Mouse (Mus musculus) liver, embryonic 11.5 days (tissue): Measurements from ENCODE around the gene Dip2b. TPM values are rescaled to one million over a fixed set of nuclear protein-coding genes. Genes with fewer than 3 reads are reported as not detected.

Experiments used
- ATAC-seq: fragments of 200-750 bp; cut with Nextera tagmentation; replicated peaks from 2 replicates; pipeline ENCODE4 v1.8.0; 2017; ENCODE audit warnings: moderate number of reproducible peaks, mild to moderate bottlenecking, moderate TSS enrichment, moderate library complexity; ENCODE audit not compliant: low FRiP score
- DNase-seq: peaks from one replicate; pipeline ENCODE4 v3.0.0-alpha.2; 2017; ENCODE audit warnings: low spot score
- H3K27ac ChIP-seq: fragments of 300-500 bp; sonication (generic); 2 replicates; pipeline ENCODE4 v1.5.1; 2014; ENCODE audit warnings: mild to moderate bottlenecking, low read depth, low read length, control low read depth
- H3K27me3 ChIP-seq: fragments of 300-500 bp; sonication (generic); replicated peaks from 2 replicates; pipeline ENCODE4 v1.6.1; 2014; ENCODE audit warnings: low read length, mixed read lengths; ENCODE audit not compliant: control insufficient read depth, insufficient read depth
- H3K36me3 ChIP-seq: fragments of 300-500 bp; sonication (generic); 2 replicates; pipeline ENCODE4 v1.6.1; 2014; ENCODE audit warnings: mild to moderate bottlenecking, low read length, moderate library complexity, mixed read lengths; ENCODE audit not compliant: control insufficient read depth, insufficient read depth
- H3K4me1 ChIP-seq: fragments of 300-500 bp; sonication (generic); replicated peaks from 2 replicates; pipeline ENCODE4 v1.6.1; 2014; ENCODE audit warnings: low read length, mixed read lengths; ENCODE audit not compliant: control insufficient read depth, insufficient read depth
- H3K4me2 ChIP-seq: fragments of 300-500 bp; sonication (generic); 2 replicates; pipeline ENCODE4 v1.6.1; 2014; ENCODE audit warnings: mild to moderate bottlenecking, control low read depth, moderate library complexity
- H3K4me3 ChIP-seq: fragments of 300-500 bp; sonication (generic); 2 replicates; pipeline ENCODE4 v1.5.1; 2014; ENCODE audit warnings: low read depth, low read length, control low read depth
- H3K9ac ChIP-seq: fragments of 300-500 bp; sonication (generic); 2 replicates; pipeline ENCODE4 v1.6.1; 2014; ENCODE audit warnings: low read depth, low read length, control low read depth
- H3K9me3 ChIP-seq: fragments of 300-500 bp; sonication (generic); 2 replicates; pipeline ENCODE4 v1.6.1; 2016; ENCODE audit warnings: low read length, inconsistent platforms, mixed read lengths; ENCODE audit not compliant: control insufficient read depth
- WGBS: fragments of 180-500 bp; shearing (Covaris S2); extraction: QIAGEN DNeasy Blood & Tissue Kit; methylation state at CpG from one replicate; pipeline ENCODE4 v1.1.7; 2014; 5-methylcytosine and 5-hydroxymethylcytosine counted together
- polyA plus RNA-seq: library from polyadenylated mRNA; unstranded; fragments of >200 nt; fragmentation: Nextera tagmentation; extraction: Ambion mirVana; gene quantifications from 2 replicates; pipeline ENCODE4 v1.2.1, GENCODE M21; 2014

Gene Dip2b
- polyA plus RNA-seq, 1 experiment from 2014 or later: 10.4 TPM

DNA sequence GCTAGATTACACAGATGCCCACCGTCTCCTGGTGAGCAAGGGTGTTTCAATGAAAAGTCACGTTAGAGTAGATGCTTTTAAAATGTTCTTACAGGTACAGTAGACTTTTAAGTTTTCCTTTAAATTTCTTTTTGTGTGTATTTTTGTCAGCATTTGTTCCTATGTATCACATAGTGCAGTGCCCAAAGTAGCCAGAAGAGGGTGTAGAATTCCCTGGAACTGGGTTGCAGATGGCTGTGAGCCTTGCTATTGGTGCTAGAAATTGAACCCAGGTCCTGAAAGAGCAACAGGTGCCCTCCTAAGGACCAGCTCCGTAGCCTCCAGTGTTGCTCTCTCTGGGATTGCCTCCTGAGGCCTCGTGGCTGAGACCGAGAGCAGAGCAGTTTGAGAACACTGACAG lies 150.1 kb downstream of the Dip2b start:
- H3K4me3 ChIP-seq: no peak overlapping the region
- no peak for DNase-seq
- no peak overlapping the region for H3K4me2 ChIP-seq
- no peaks in the 10 kb centered on the region for H3K27me3 ChIP-seq
- peaks cover 17% of the 10 kb centered on the region; the same call in 1 of the 2 replicates for H3K36me3 ChIP-seq
- no peak overlapping the region for H3K27ac ChIP-seq
- no peaks in the 10 kb centered on the region for H3K9me3 ChIP-seq
- no peaks in the 10 kb centered on the region for H3K4me1 ChIP-seq
- no peak for ATAC-seq
- H3K9ac ChIP-seq: no peak overlapping the region
- WGBS: 77% methylated on average over 5 of the region's 5 CpGs

- no peak overlapping the region for H3K27ac ChIP-seq
- H3K4me1 ChIP-seq: no peaks in the 10 kb centered on the region
- no peaks in the 10 kb centered on the region for H3K27me3 ChIP-seq
- no peak overlapping the region for H3K4me3 ChIP-seq
- peaks cover 17% of the 10 kb centered on the region; the same call in 1 of the 2 replicates for H3K36me3 ChIP-seq
- H3K4me2 ChIP-seq: no peak overlapping the region
- DNase-seq (no peak), ATAC-seq (no peak)
- no peak overlapping the region for H3K9ac ChIP-seq
- 88% methylated on average over 14 of the region's 14 CpGs for WGBS
- H3K9me3 ChIP-seq: no peaks in the 10 kb centered on the region
These were observed 150.5 kb downstream of the Dip2b start for GRCm38 (mm10) chr15:100188962-100189404.

DNA sequence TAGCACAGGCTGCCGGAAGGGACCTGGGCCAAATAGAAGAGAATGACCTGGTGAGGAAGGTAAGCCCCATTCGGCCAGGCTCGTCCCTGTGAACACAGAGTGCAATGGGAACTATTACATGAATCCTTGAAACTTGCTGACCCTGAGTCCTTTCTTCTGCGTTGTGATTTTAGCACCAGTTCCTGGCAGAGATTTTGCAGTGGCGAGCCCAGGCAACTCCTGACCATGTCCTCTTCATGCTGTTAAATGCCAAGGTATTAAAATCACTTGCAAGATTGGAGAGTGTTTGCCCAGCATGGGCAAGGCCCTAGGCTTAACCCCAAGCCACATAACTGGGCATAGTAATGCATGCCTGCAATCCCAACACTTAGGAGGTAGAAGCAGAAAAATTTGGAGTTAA lies 151.6 kb downstream of the Dip2b start:
- Histone ChIP-seq H3K4me1 (no peaks in the 10 kb centered on the region), H3K27me3 (no peaks in the 10 kb centered on the region), H3K27ac (no peak overlapping the region), H3K4me2 (no peak overlapping the region), H3K9me3 (no peaks in the 10 kb centered on the region), H3K4me3 (no peak overlapping the region), H3K36me3 (peaks cover 19% of the 10 kb centered on the region; the same call in 1 of the 2 replicates), H3K9ac (no peak overlapping the region)
- 91% methylated on average over 5 of the region's 5 CpGs for WGBS
- DNase-seq (no peak), ATAC-seq (no peak)

DNA sequence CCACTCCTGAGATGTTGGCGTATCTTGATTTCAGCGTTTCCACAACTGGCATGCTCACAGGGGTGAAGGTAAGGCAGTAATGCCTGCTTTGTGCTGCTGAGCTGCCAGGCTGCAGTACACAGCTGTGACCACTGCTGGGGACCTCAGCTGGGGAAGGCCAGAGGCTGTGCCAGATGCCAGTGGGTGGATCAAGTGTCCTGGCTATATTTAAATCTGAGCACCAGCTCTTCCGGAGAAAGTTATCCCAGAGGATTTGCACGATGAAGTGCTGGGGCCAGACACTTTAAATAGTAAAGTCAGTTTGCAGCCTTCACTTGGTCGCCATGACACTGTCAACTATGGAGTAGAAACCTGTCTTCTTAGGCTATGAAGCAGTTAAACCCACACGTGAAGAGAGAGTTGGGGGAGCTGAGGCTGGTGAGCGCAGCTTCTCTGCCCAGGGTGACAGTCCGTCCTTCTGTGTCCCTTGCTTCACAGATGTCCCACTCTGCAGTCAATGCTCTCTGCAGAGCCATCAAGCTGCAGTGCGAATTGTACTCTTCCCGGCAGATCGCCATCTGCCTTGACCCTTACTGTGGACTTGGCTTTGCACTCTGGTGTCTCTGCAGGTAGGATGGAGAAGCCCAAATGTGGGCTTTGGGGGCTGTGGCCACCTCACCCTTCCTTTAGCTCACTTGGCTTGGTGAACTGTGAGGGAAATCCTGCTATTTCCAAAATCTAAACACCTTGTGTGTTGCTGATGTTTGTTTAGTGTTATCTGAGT lies 160.7 kb downstream of the Dip2b start:
- no peak for ATAC-seq
- H3K4me2 ChIP-seq: no peak overlapping the region
- no peaks in the 10 kb centered on the region for H3K9me3 ChIP-seq
- H3K4me1 ChIP-seq: no peaks in the 10 kb centered on the region
- no peak overlapping the region for H3K27ac ChIP-seq
- no peak for DNase-seq
- H3K9ac ChIP-seq: no peak overlapping the region
- H3K36me3 ChIP-seq: peaks cover 10% of the 10 kb centered on the region; the same call in 1 of the 2 replicates
- WGBS: 89% methylated on average over 11 of the region's 11 CpGs
- no peaks in the 10 kb centered on the region for H3K27me3 ChIP-seq
- no peak overlapping the region for H3K4me3 ChIP-seq

GRCm38 (mm10) chr15:100199790-100200189 lies 161.3 kb downstream of the Dip2b start:
- H3K9ac ChIP-seq: no peak overlapping the region
- H3K4me2 ChIP-seq: no peak overlapping the region
- no peak for DNase-seq
- H3K27me3 ChIP-seq: no peaks in the 10 kb centered on the region
- H3K27ac ChIP-seq: no peak overlapping the region
- H3K4me1 ChIP-seq: no peaks in the 10 kb centered on the region
- no peak overlapping the region for H3K4me3 ChIP-seq
- ATAC-seq: no peak
- H3K36me3 ChIP-seq: peaks cover 10% of the 10 kb centered on the region; the same call in 1 of the 2 replicates
- H3K9me3 ChIP-seq: no peaks in the 10 kb centered on the region
- 69% methylated on average over 3 of the region's 3 CpGs for WGBS

DNA sequence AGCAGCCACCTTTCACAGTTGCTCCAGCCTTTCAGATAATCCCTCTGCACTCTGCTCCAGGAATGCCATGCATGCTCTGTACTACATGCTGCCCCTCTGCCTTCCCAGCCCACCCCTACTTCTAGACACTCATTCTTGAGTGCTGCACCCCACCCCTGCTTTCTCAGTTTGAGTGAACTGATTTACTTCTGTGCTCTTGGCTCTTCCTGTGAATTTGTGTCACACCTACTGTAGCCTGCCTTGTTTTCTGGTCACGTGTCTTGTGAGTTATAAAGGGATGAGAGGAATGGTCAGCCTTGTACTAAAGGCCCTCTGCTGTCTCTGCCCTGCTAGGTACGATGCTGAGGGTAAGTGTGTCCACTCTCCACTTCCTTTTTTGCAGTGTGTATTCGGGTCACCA lies 163.3 kb downstream of the Dip2b start:
- Histone ChIP-seq H3K36me3 (peaks cover 6% of the 10 kb centered on the region), H3K4me1 (no peaks in the 10 kb centered on the region), H3K27ac (no peak overlapping the region), H3K9ac (no peak overlapping the region), H3K9me3 (no peaks in the 10 kb centered on the region), H3K27me3 (no peaks in the 10 kb centered on the region), H3K4me2 (no peak overlapping the region), H3K4me3 (no peak overlapping the region)
- DNase-seq: no peak
- 89% methylated on average over 3 of the region's 3 CpGs for WGBS
- ATAC-seq: no peak

- H3K9me3 ChIP-seq: no peaks in the 10 kb centered on the region
- ATAC-seq (no peak), DNase-seq (no peak)
- no peaks in the 10 kb centered on the region for H3K4me1 ChIP-seq
- no peak overlapping the region for H3K4me2 ChIP-seq
- no peak overlapping the region for H3K9ac ChIP-seq
- H3K4me3 ChIP-seq: no peak overlapping the region
- H3K27ac ChIP-seq: no peak overlapping the region
- H3K36me3 ChIP-seq: peaks cover 6% of the 10 kb centered on the region
- 94% methylated on average over 4 of the region's 4 CpGs for WGBS
- H3K27me3 ChIP-seq: no peaks in the 10 kb centered on the region
These were observed 164.1 kb downstream of the Dip2b start for GRCm38 (mm10) chr15:100202431-100203015.

DNA sequence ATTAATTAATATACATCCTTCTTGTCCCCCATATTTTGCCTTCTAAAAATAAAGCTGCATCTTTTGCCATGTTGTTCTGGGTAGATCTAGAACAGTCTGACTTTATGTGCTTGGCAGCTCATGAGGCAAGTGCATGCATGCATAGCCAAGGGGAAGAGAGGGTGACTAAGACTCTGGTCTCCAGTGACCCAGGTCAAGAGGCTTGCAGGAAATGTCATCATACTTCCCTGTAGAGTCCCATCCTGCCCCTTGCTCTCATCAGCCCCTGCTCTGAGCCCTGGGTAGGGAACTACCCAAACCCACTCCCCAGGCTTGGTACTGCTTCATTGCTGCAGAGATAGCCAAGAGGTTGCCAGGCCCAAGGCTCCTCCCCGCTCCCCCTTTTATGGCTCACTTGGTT lies 166.1 kb downstream of the Dip2b start:
- H3K27me3 ChIP-seq: no peaks in the 10 kb centered on the region
- no peak for DNase-seq
- H3K36me3 ChIP-seq: peaks cover 13% of the 10 kb centered on the region
- H3K4me3 ChIP-seq: no peak overlapping the region
- no peak overlapping the region for H3K27ac ChIP-seq
- no peak overlapping the region for H3K4me2 ChIP-seq
- no peak for ATAC-seq
- H3K9ac ChIP-seq: no peak overlapping the region
- no peaks in the 10 kb centered on the region for H3K4me1 ChIP-seq
- WGBS: 88% methylated on average over 1 of the region's 1 CpGs
- no peaks in the 10 kb centered on the region for H3K9me3 ChIP-seq

GRCm38 (mm10) chr15:100210013-100210412 lies 171.5 kb downstream of the Dip2b start:
- Histone ChIP-seq H3K4me2 (no peak overlapping the region), H3K27ac (no peak overlapping the region), H3K27me3 (no peaks in the 10 kb centered on the region), H3K36me3 (peaks cover 26% of the 10 kb centered on the region), H3K4me1 (no peaks in the 10 kb centered on the region), H3K9me3 (no peaks in the 10 kb centered on the region), H3K9ac (no peak overlapping the region), H3K4me3 (no peak overlapping the region)
- ATAC-seq (no peak), DNase-seq (no peak)
- 96% methylated on average over 3 of the region's 3 CpGs for WGBS
